Mouse (Mus musculus): Measurements from ENCODE around the gene Il13ra2. TPM values are rescaled to one million over a fixed set of nuclear protein-coding genes. Genes with fewer than 3 reads are reported as not detected.
A peak's percentile ranks its signal among the peaks of the same experiment; 100 is the strongest.
"Not testable (repeated sequence)": the region's sequence is repeated elsewhere in the genome, so short reads cannot be mapped to it uniquely, and the experiment has no call there.

Gene Il13ra2
- 0.17 TPM in 1 of 2 replicates, not detected in the other for polyA plus RNA-seq (2015; fragmentation: Nextera tagmentation; extraction: Ambion mirVana)

GRCm38 (mm10) chrX:147429129-147429528, at the start of gene Il13ra2:
TSS of gene Il13ra2 (minus strand) at chrX:147429192.
- no peak within 1 kb of the TSS for H3K4me3 ChIP-seq (replicated peaks; ENCODE audit: low read length)
- no peak for ATAC-seq (ENCODE audit: insufficient read depth, low FRiP score)
- no peaks in the 10 kb centered on the region for H3K4me1 ChIP-seq (ENCODE audit: control insufficient read depth, insufficient read depth, low read length)
- H3K27ac ChIP-seq (ENCODE audit: low read length), result no peak within 1 kb of the TSS
- 47% methylated on average over 1 of the region's 1 CpGs for WGBS
- H3K9me3 ChIP-seq (replicated peaks; ENCODE audit: control insufficient read depth, low read length), result no peaks in the 10 kb centered on the region
- H3K4me2 ChIP-seq (ENCODE audit: low read depth, low read length), result no peak within 1 kb of the TSS
- H3K36me3 ChIP-seq (ENCODE audit: control insufficient read depth, insufficient read depth, low read length), result no peaks in the 10 kb centered on the region
- H3K27me3 ChIP-seq (ENCODE audit: control insufficient read depth, insufficient read depth, low read length), result no peaks in the 10 kb centered on the region
- no peak within 1 kb of the TSS for H3K9ac ChIP-seq (ENCODE audit: low read length)

- H3K36me3 ChIP-seq (ENCODE audit: control insufficient read depth, insufficient read depth, low read length); H3K4me1 ChIP-seq (ENCODE audit: control insufficient read depth, insufficient read depth, low read length); H3K4me2 ChIP-seq (ENCODE audit: low read depth, low read length); H3K9me3 ChIP-seq (replicated peaks; ENCODE audit: control insufficient read depth, low read length); H3K27ac ChIP-seq (ENCODE audit: low read length); H3K4me3 ChIP-seq (replicated peaks; ENCODE audit: low read length); H3K27me3 ChIP-seq (ENCODE audit: control insufficient read depth, insufficient read depth, low read length); ATAC-seq (ENCODE audit: insufficient read depth, low FRiP score); H3K9ac ChIP-seq (ENCODE audit: low read length): not testable (repeated sequence)
- WGBS, result 74% methylated on average over 1 of the region's 1 CpGs
These were observed 24.6 kb upstream of the Il13ra2 start, which contains the start of gene Vmn1r239-ps for GRCm38 (mm10) chrX:147453610-147454009. TSS of gene Vmn1r239-ps (minus strand) at chrX:147453710.

GRCm38 (mm10) chrX:147443386-147443785, 14.4 kb upstream of the Il13ra2 start:
- H3K36me3 ChIP-seq (ENCODE audit: control insufficient read depth, insufficient read depth, low read length), result no peaks in the 10 kb centered on the region
- H3K27me3 ChIP-seq (ENCODE audit: control insufficient read depth, insufficient read depth, low read length), result no peaks in the 10 kb centered on the region
- no peak overlapping the region for H3K4me2 ChIP-seq (ENCODE audit: low read depth, low read length)
- ATAC-seq (ENCODE audit: insufficient read depth, low FRiP score), result no peak
- 82% methylated on average over 4 of the region's 4 CpGs for WGBS
- no peak overlapping the region for H3K27ac ChIP-seq (ENCODE audit: low read length)
- no peaks in the 10 kb centered on the region for H3K9me3 ChIP-seq (replicated peaks; ENCODE audit: control insufficient read depth, low read length)
- no peak overlapping the region for H3K4me3 ChIP-seq (replicated peaks; ENCODE audit: low read length)
- H3K9ac ChIP-seq (ENCODE audit: low read length), result no peak overlapping the region
- no peaks in the 10 kb centered on the region for H3K4me1 ChIP-seq (ENCODE audit: control insufficient read depth, insufficient read depth, low read length)

- ATAC-seq (ENCODE audit: insufficient read depth, low FRiP score), result no peak
- Histone ChIP-seq H3K9ac (ENCODE audit: low read length) (no peak overlapping the region), H3K36me3 (ENCODE audit: control insufficient read depth, insufficient read depth, low read length) (no peaks in the 10 kb centered on the region), H3K4me2 (ENCODE audit: low read depth, low read length) (no peak overlapping the region), H3K4me1 (ENCODE audit: control insufficient read depth, insufficient read depth, low read length) (no peaks in the 10 kb centered on the region), H3K4me3 (replicated peaks; ENCODE audit: low read length) (no peak overlapping the region), H3K27me3 (ENCODE audit: control insufficient read depth, insufficient read depth, low read length) (no peaks in the 10 kb centered on the region), H3K9me3 (replicated peaks; ENCODE audit: control insufficient read depth, low read length) (no peaks in the 10 kb centered on the region), H3K27ac (ENCODE audit: low read length) (no peak overlapping the region)
- WGBS, result 79% methylated on average over 2 of the region's 2 CpGs
These were observed 6.4 kb upstream of the Il13ra2 start for GRCm38 (mm10) chrX:147435400-147435799.

GRCm38 (mm10) chrX:147429753-147430152, 761 bp upstream of the Il13ra2 start:
- no peak overlapping the region for H3K9ac ChIP-seq (ENCODE audit: low read length)
- H3K4me2 ChIP-seq (ENCODE audit: low read depth, low read length), result no peak overlapping the region
- ATAC-seq (ENCODE audit: insufficient read depth, low FRiP score), result peak; percentile 60; the same call in 1 of the 2 replicates
- no peak overlapping the region for H3K27ac ChIP-seq (ENCODE audit: low read length)
- H3K4me1 ChIP-seq (ENCODE audit: control insufficient read depth, insufficient read depth, low read length), result no peaks in the 10 kb centered on the region
- 44% methylated on average over 1 of the region's 1 CpGs for WGBS
- H3K9me3 ChIP-seq (replicated peaks; ENCODE audit: control insufficient read depth, low read length), result no peaks in the 10 kb centered on the region
- no peak overlapping the region for H3K4me3 ChIP-seq (replicated peaks; ENCODE audit: low read length)
- H3K27me3 ChIP-seq (ENCODE audit: control insufficient read depth, insufficient read depth, low read length), result no peaks in the 10 kb centered on the region
- H3K36me3 ChIP-seq (ENCODE audit: control insufficient read depth, insufficient read depth, low read length), result no peaks in the 10 kb centered on the region

GRCm38 (mm10) chrX:147393446-147393845, 35.5 kb downstream of the Il13ra2 start:
- Histone ChIP-seq H3K27ac (ENCODE audit: low read length) (no peak overlapping the region), H3K27me3 (ENCODE audit: control insufficient read depth, insufficient read depth, low read length) (no peaks in the 10 kb centered on the region), H3K4me3 (replicated peaks; ENCODE audit: low read length) (no peak overlapping the region), H3K9me3 (replicated peaks; ENCODE audit: control insufficient read depth, low read length) (no peaks in the 10 kb centered on the region), H3K4me1 (ENCODE audit: control insufficient read depth, insufficient read depth, low read length) (no peaks in the 10 kb centered on the region), H3K4me2 (ENCODE audit: low read depth, low read length) (no peak overlapping the region), H3K36me3 (ENCODE audit: control insufficient read depth, insufficient read depth, low read length) (no peaks in the 10 kb centered on the region), H3K9ac (ENCODE audit: low read length) (no peak overlapping the region)
- ATAC-seq (ENCODE audit: insufficient read depth, low FRiP score), result no peak
- 57% methylated on average over 1 of the region's 1 CpGs for WGBS

- H3K4me2 ChIP-seq (ENCODE audit: low read depth, low read length), result no peak overlapping the region
- H3K4me3 ChIP-seq (replicated peaks; ENCODE audit: low read length), result no peak overlapping the region
- no peaks in the 10 kb centered on the region for H3K27me3 ChIP-seq (ENCODE audit: control insufficient read depth, insufficient read depth, low read length)
- H3K27ac ChIP-seq (ENCODE audit: low read length), result no peak overlapping the region
- no peaks in the 10 kb centered on the region for H3K9me3 ChIP-seq (replicated peaks; ENCODE audit: control insufficient read depth, low read length)
- no peaks in the 10 kb centered on the region for H3K36me3 ChIP-seq (ENCODE audit: control insufficient read depth, insufficient read depth, low read length)
- 78% methylated on average over 2 of the region's 2 CpGs for WGBS
- no peak for ATAC-seq (ENCODE audit: insufficient read depth, low FRiP score)
- no peak overlapping the region for H3K9ac ChIP-seq (ENCODE audit: low read length)
- no peaks in the 10 kb centered on the region for H3K4me1 ChIP-seq (ENCODE audit: control insufficient read depth, insufficient read depth, low read length)
These were observed 79.8 kb downstream of the Il13ra2 start for GRCm38 (mm10) chrX:147349167-147349566.

Other genes with a start within 250 kb of the Il13ra2 start
- not detected in 2 replicates for gene Vmn1r239-ps, start 24.5 kb upstream of the Il13ra2 start, polyA plus RNA-seq (2015; fragmentation: Nextera tagmentation; extraction: Ambion mirVana)
- 2.7 and 3.7 TPM in 2 replicates for gene Lrch2, start 124.9 kb upstream of the Il13ra2 start, polyA plus RNA-seq (2015; fragmentation: Nextera tagmentation; extraction: Ambion mirVana)